Mouse (Mus musculus): ENCODE data around the gene Tas2r144.

DNA sequence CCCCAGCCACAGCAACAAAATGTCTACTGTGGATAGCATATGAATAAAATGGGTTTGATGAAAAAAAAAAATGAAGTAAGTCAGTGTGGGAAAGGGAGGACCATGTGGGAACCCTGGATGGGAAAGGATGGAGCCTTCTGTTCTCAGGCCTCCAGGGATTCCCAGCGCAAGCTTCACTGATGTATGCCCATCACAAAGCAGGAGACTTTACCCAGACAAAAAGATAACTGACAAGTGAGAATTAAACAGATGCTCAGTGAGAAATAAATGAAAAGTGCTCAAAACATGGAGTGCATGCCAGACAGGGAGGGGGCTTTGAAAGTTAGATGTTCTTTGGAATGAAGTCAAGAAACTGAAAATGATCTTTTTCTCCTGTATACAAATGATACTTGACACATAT, 32.9 kb downstream of the Tas2r144 start:
- TF ChIP-seq CTCF (IDR thresholded peaks at IDR 0.05; ENCODE audit: low read depth, low read length): no peak
- no peak for TF ChIP-seq POLR2A (IDR thresholded peaks at IDR 0.05; ENCODE audit: extremely low read depth, insufficient read depth, low read length)

Measured in liver, adult 2 months (tissue).